Mouse (Mus musculus) testis, adult 2 months (tissue): Measurements from ENCODE around the gene Limd2. TPM values are rescaled to one million over a fixed set of nuclear protein-coding genes. Genes with fewer than 3 reads are reported as not detected.

Experiments
- H3K27ac ChIP-seq: fragments of 200-500 bp; 2 replicates; pipeline ENCODE4 v1.5.1; 2012; ENCODE audit warnings: low read depth, low read length; ENCODE audit not compliant: control insufficient read depth, insufficient read depth
- H3K27me3 ChIP-seq: fragments of 200-500 bp; 2 replicates; pipeline ENCODE4 v1.6.1; 2012; ENCODE audit warnings: mild to moderate bottlenecking, low read length, moderate library complexity; ENCODE audit not compliant: control insufficient read depth, insufficient read depth
- H3K36me3 ChIP-seq: fragments of 200-500 bp; 2 replicates; pipeline ENCODE4 v1.6.1; 2012; ENCODE audit warnings: mild to moderate bottlenecking, low read length; ENCODE audit not compliant: control insufficient read depth, insufficient read depth
- H3K4me1 ChIP-seq: fragments of 200-500 bp; 2 replicates; pipeline ENCODE4 v1.6.1; 2012; ENCODE audit warnings: low read length; ENCODE audit not compliant: control insufficient read depth, insufficient read depth
- H3K4me3 ChIP-seq: fragments of 200-500 bp; 2 replicates; pipeline ENCODE4 v1.5.1; 2012; ENCODE audit warnings: low read depth, mild to moderate bottlenecking, low read length, moderate library complexity, mixed read lengths; ENCODE audit not compliant: control insufficient read depth
- CTCF ChIP-seq: fragments of 200-500 bp; IDR thresholded peaks from 2 replicates; pipeline ENCODE4 v1.5.1; 2012; ENCODE audit warnings: low read depth, mild to moderate bottlenecking, inconsistent platforms, low read length, moderate library complexity; ENCODE audit not compliant: control insufficient read depth, insufficient read depth, insufficient replicate concordance
- POLR2A ChIP-seq: fragments of 200-500 bp; IDR thresholded peaks from 2 replicates; pipeline ENCODE4 v1.6.1; 2012; ENCODE audit warnings: low read depth, mild to moderate bottlenecking, inconsistent platforms, low read length, moderate library complexity; ENCODE audit not compliant: control insufficient read depth
- polyA plus RNA-seq: library from polyadenylated mRNA; depleted of rRNA; stranded (reverse); fragments of >200 nt; gene quantifications from 2 replicates; pipeline ENCODE4 v1.2.3, GENCODE M21; 2012

The Limd2 gene
- polyA plus RNA-seq, 1 experiment, result 1,077 TPM

DNA sequence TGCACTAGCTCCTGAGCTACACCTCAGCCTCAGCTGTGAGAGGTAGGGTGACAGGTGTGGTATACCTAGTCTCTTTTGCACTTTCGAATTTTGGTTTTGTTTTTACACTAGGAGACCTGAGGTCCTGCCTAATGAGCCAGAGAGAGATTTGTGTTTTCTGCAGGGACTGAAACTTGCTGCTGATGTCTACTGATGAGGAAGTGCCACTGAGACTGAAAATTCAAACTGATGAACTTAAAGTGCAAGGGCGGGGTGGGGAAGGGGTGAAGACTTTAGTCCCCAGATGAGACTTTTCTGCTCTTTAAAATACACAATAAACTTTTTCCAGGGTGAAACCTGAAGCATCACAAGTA is 19.8 kb upstream of the Limd2 start:
- Histone ChIP-seq H3K27me3 (no peaks in the 10 kb centered on the region), H3K27ac (no peak overlapping the region), H3K36me3 (peaks cover 3% of the 10 kb centered on the region; the same call in 1 of the 2 replicates), H3K4me3 (no peak overlapping the region), H3K4me1 (no peaks in the 10 kb centered on the region)
- TF ChIP-seq POLR2A (no peak), CTCF (no peak)

DNA sequence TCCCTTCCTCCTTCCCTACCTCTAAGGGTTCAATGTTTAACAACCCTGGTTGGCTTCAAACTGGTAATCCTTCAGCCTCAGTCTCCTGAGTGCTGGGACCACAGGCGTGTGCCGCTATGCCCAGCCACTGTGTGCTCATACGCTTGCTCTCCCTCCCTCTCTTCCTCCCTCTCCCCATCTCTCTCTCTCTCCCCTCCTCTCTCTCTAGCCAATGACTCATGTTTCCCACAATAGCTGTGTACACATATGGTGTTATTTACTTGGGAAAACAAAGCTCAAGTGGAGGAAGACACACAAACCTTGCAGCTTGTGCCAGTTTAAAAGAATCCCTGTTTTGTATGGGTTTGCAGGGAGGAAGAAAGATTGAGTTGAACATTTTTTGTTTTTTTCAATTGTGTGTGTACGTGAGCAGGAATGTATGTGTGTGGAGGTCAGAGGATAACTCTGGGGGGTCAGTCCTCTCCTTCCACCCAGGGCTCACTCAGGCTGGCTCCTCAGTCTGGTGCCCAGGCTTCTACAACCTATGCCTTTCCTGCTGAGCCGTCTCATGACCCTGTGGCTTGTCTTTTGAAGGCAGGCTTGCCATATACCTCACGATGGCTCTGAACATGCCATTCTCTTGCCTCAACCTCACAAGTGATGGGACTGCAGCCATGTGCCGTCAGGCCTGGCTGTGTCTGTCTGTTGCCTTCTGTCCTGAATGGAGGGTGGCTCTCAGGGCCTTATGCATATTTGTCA is 19.2 kb upstream of the Limd2 start:
- no peak overlapping the region for H3K4me3 ChIP-seq
- H3K4me1 ChIP-seq, result no peaks in the 10 kb centered on the region
- H3K27me3 ChIP-seq, result no peaks in the 10 kb centered on the region
- no peak overlapping the region for H3K27ac ChIP-seq
- TF ChIP-seq CTCF (no peak), POLR2A (no peak)
- peaks cover 3% of the 10 kb centered on the region; the same call in 1 of the 2 replicates for H3K36me3 ChIP-seq

DNA sequence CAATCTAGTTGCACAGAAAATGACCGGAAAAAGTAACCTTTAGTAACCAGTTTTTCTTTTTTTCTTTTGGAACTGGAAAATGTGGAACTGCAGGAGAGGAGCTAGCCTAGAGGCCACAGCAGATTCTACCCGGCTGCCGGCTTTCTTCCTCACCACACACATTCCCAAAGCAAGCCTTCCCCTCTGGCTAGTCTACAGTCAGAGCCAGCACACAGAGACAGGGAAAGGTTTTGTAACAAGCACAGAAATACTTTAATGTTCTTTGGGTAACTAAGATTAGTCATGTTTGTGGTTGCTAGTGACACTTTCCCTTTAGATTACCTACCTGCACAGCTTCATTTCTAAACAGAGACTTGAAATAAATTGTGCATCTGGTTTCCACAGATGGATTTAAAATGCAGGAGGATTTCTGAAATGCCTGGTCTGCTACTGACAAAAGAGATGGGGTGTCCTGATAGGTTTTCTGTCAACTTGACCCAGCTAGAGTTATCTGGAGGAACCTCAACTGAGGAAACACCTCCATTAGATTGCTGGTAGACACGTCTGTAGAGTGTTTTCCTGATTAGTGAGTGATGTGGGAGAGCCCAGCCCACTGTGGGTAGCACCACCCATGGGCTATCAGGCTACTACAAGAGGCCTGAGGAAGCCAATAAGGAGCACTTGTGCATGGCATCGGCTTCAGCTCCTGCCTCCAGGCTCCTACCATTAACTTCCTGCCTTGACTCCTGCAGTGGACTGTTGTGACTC is 17.5 kb upstream of the Limd2 start:
- Histone ChIP-seq H3K27ac (no peak overlapping the region), H3K27me3 (no peaks in the 10 kb centered on the region), H3K4me1 (no peaks in the 10 kb centered on the region), H3K36me3 (0 out of 2 replicates have a peak, but pooled peaks cover 1% of the 10 kb centered on the region), H3K4me3 (no peak overlapping the region)
- no peak for TF ChIP-seq POLR2A
- no peak for TF ChIP-seq CTCF

DNA sequence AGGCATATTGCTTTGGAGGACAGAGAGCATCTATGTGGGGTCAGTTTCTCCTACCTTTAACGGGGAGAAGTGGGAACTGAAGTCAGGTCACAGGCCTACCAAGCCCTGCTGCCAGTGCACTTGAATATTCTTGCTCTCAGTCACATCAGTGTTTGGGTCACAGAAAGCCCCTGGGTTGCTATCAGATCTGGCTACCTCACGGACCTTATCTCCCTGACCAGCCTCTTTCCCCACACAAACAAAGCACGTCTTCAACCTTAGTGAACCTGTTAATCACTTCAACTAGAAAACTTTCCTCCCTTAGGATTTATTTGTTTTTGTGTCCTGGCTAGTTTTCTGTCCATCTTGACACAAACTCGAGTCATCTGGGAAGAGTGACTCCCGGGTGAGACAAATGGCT is 15.7 kb upstream of the Limd2 start:
- Histone ChIP-seq H3K36me3 (peaks cover 3% of the 10 kb centered on the region; the same call in 1 of the 2 replicates), H3K4me1 (no peaks in the 10 kb centered on the region), H3K27me3 (no peaks in the 10 kb centered on the region), H3K4me3 (no peak overlapping the region), H3K27ac (no peak overlapping the region)
- no peak for TF ChIP-seq CTCF
- TF ChIP-seq POLR2A, result no peak

DNA sequence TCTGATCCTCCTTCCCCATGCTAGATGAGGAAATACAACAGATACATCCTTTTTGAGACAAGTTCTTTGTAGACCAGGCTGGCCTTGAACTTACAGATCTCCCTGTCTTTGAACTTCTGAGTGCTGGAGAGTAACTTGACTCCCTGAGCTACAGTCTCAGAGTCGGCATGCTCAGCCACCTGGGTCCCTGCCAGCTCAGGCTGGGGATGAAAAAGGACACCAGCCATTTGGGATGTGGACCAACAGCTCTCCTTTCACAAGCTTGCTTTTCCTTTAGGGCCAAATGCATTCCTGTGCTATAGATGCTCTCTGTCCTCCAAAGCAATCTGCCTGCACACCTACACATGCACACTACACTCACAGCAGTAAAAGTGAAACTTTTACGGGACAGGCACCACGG is 14.4 kb upstream of the Limd2 start:
- peaks cover 2% of the 10 kb centered on the region; the same call in 1 of the 2 replicates for H3K36me3 ChIP-seq
- no peak for TF ChIP-seq CTCF
- TF ChIP-seq POLR2A, result no peak
- H3K4me3 ChIP-seq, result no peak overlapping the region
- no peaks in the 10 kb centered on the region for H3K27me3 ChIP-seq
- no peaks in the 10 kb centered on the region for H3K4me1 ChIP-seq
- H3K27ac ChIP-seq, result no peak overlapping the region

DNA sequence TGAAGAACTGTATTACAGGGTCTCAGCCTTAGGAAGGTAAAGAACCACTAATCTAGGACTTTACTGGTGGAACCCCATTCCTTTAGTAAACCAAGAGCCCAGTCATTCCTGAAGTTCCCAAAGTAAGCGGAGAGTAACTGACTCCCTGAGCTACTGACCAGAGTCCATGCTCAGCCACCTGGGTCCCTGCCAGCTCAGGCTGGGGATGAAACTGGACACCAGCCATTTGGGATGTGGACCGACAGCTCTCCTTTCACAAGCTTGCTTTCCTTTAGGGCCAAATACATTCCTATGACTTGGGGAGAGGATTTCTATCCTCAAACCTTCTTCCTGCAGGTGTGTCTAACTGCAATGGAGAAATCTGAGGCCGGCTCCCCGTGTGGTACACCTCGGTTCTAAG is 13.7 kb upstream of the Limd2 start:
- TF ChIP-seq POLR2A (no peak), CTCF (no peak)
- Histone ChIP-seq H3K36me3 (peaks cover 2% of the 10 kb centered on the region; the same call in 1 of the 2 replicates), H3K4me3 (no peak overlapping the region)

DNA sequence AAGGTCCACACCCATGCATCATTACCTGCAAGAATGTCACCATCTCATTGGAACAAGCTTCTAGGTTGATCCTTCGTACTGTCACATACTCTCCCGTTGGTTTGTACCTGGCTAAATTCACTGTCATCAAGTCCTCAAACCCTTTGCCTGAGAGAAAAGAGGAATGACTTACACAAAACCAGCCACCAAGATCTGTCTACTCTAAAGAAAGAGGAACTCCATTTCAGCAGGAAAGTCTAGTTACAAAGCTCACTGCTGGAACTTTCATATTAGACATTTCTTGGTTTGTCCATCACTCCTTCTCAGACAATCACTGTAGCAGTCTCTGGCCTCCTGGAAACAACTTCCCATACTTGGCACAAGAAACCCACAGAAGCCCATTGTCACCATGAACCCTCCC is 12.6 kb upstream of the Limd2 start:
- no peak overlapping the region for H3K4me3 ChIP-seq
- H3K27me3 ChIP-seq, result no peaks in the 10 kb centered on the region
- no peak overlapping the region for H3K27ac ChIP-seq
- peaks cover 2% of the 10 kb centered on the region; the same call in 1 of the 2 replicates for H3K36me3 ChIP-seq
- TF ChIP-seq CTCF, result no peak
- no peak for TF ChIP-seq POLR2A
- no peaks in the 10 kb centered on the region for H3K4me1 ChIP-seq

More for the DNA sequence above, 13.7 kb upstream of the Limd2 start:
- no peak overlapping the region for H3K27ac ChIP-seq
- no peaks in the 10 kb centered on the region for H3K4me1 ChIP-seq
- H3K27me3 ChIP-seq, result no peaks in the 10 kb centered on the region
